Mouse (Mus musculus): ENCODE measurements at regions not wholly inside any gene's neighbourhood (a gene's known extent, or its start where the extent isn't known, plus 50 kb on each side); places are given as distances from the start of the nearest gene placed in this dataset.

DNA sequence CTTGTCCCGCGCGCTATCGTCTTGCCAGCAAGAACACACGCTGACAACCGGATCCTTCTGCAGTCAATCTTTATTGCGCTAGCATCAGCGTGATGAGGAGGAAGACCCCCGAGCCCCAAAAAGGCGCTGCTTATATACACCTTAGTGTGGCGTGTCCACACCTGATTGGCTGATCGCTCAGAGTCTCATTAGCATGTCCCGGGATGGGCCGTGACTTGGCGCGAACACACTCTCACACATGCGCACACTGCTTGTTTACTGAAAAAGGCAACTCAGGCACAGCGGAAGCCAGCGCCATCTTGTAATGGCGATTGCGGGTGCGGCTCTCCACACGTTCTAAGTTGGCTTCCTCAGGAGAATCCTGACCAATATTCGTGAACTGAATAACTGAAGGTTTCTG is 111.5 kb downstream of the Tsen15 start:
- H3K27ac ChIP-seq (replicated peaks) = no peak overlapping the region
- H3K4me3 ChIP-seq = no peak overlapping the region
- 0 out of 2 replicates have a peak, but pooled peaks cover 3% of the 10 kb centered on the region for H3K4me1 ChIP-seq
- 96% methylated on average over 24 of the region's 24 CpGs for WGBS
- peaks cover 3% of the 10 kb centered on the region for H3K9me3 ChIP-seq
- no peaks in the 10 kb centered on the region for H3K27me3 ChIP-seq (replicated peaks)
- no peak overlapping the region for H3K4me2 ChIP-seq
- H3K36me3 ChIP-seq = no peaks in the 10 kb centered on the region
- H3K9ac ChIP-seq = no peak overlapping the region
- ATAC-seq (ENCODE audit: extremely low read depth, insufficient number of reproducible peaks, low FRiP score, low TSS enrichment) = no peak

DNA sequence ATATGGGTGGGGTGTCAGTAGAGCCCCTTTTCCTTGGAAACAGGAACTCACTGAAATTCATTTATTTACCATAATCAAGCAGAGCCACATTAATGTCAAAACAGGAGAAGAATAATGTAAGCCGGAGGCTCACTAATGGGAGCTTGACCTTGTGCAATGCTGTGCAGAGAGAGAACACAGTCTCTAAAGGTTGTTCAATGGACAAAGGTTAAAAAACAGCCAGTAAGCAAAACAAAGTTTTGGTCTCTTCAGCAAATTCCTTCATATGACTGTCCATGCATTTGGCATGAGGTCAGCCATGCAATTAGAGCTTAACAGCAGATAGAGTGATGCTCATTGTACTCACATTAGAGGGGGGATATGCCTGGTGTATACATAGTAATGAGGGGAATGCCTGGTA is 113.1 kb downstream of the Tsen15 start:
- no peaks in the 10 kb centered on the region for H3K36me3 ChIP-seq
- H3K27ac ChIP-seq (replicated peaks) = no peak overlapping the region
- no peak for ATAC-seq (ENCODE audit: extremely low read depth, insufficient number of reproducible peaks, low FRiP score, low TSS enrichment)
- no peak overlapping the region for H3K4me3 ChIP-seq
- H3K4me2 ChIP-seq = no peak overlapping the region
- 0 out of 2 replicates have a peak, but pooled peaks cover 3% of the 10 kb centered on the region for H3K4me1 ChIP-seq
- no peaks in the 10 kb centered on the region for H3K27me3 ChIP-seq (replicated peaks)
- no peak overlapping the region for H3K9ac ChIP-seq
- WGBS = 76% methylated on average over 1 of the region's 1 CpGs
- no peaks in the 10 kb centered on the region for H3K9me3 ChIP-seq

- Histone ChIP-seq H3K27me3 (replicated peaks) (no peaks in the 10 kb centered on the region), H3K27ac (replicated peaks) (no peak overlapping the region), H3K4me3 (no peak overlapping the region), H3K4me1 (0 out of 2 replicates have a peak, but pooled peaks cover 3% of the 10 kb centered on the region), H3K9ac (no peak overlapping the region), H3K36me3 (no peaks in the 10 kb centered on the region), H3K4me2 (no peak overlapping the region), H3K9me3 (no peaks in the 10 kb centered on the region)
- ATAC-seq (ENCODE audit: extremely low read depth, insufficient number of reproducible peaks, low FRiP score, low TSS enrichment) = no peak
- WGBS = 55% methylated on average over 10 of the region's 10 CpGs
Measured at GRCm38 (mm10) chr1:152269936-152270702, 116.4 kb downstream of the Tsen15 start.

DNA sequence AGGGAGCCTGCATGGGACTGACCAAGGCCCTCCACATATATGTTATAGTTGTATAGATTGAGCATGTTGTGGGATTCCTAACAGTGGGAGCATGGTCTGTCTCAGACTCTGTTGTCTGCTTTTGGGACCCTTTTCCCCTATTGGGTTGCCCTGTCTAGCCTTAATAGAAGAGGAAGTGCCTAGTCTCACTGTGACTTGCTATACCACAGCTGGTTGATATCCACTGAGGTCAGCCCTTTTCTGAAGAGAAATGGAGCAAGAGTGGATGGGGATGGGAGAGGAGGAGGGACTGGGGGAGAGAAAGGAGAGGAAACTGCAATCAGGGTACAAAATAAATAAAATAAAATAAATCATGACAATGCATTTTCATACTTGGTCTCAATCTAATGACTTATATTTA is 120.1 kb downstream of the Tsen15 start:
- Histone ChIP-seq H3K4me3 (no peak overlapping the region), H3K27me3 (replicated peaks) (no peaks in the 10 kb centered on the region), H3K4me2 (no peak overlapping the region), H3K4me1 (0 out of 2 replicates have a peak, but pooled peaks cover 3% of the 10 kb centered on the region), H3K27ac (replicated peaks) (no peak overlapping the region), H3K9me3 (no peaks in the 10 kb centered on the region), H3K9ac (no peak overlapping the region), H3K36me3 (no peaks in the 10 kb centered on the region)
- ATAC-seq (ENCODE audit: extremely low read depth, insufficient number of reproducible peaks, low FRiP score, low TSS enrichment) = no peak

- no peaks in the 10 kb centered on the region for H3K27me3 ChIP-seq (replicated peaks)
- H3K4me1 ChIP-seq = no peaks in the 10 kb centered on the region
- no peak overlapping the region for H3K27ac ChIP-seq (replicated peaks)
- WGBS = 80% methylated on average over 6 of the region's 6 CpGs
- no peak for ATAC-seq (ENCODE audit: extremely low read depth, insufficient number of reproducible peaks, low FRiP score, low TSS enrichment)
- H3K4me2 ChIP-seq = no peak overlapping the region
- no peak overlapping the region for H3K4me3 ChIP-seq
- no peak overlapping the region for H3K9ac ChIP-seq
- H3K36me3 ChIP-seq = no peaks in the 10 kb centered on the region
- H3K9me3 ChIP-seq = no peaks in the 10 kb centered on the region
Measured at GRCm38 (mm10) chr1:152264981-152265380, 121.5 kb downstream of the Tsen15 start.

DNA sequence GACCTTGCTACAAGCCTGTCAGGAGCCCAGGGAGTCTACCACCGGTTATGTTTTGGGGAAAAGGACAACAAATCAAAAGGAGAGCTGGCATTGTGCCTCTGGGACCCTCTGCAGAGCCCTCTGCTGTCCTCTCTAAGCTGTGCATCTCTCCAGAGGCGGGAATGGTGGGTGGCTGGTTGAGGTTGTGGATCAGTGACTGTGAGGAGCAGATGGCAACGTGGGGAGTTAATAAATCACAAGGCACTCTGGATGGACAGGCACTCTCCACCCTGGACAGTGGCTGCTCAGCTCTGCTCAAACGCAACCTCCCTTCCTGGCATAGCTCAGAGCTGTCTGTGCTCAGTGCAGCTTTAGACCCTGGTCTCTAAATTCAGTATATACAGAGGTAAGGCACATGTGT is 125.0 kb downstream of the Tsen15 start:
- Histone ChIP-seq H3K36me3 (no peaks in the 10 kb centered on the region), H3K9me3 (no peaks in the 10 kb centered on the region), H3K4me2 (no peak overlapping the region), H3K9ac (no peak overlapping the region), H3K27ac (replicated peaks) (no peak overlapping the region), H3K27me3 (replicated peaks) (no peaks in the 10 kb centered on the region), H3K4me1 (no peaks in the 10 kb centered on the region), H3K4me3 (no peak overlapping the region)
- 33% methylated on average over 4 of the region's 4 CpGs for WGBS
- ATAC-seq (ENCODE audit: extremely low read depth, insufficient number of reproducible peaks, low FRiP score, low TSS enrichment) = no peak

DNA sequence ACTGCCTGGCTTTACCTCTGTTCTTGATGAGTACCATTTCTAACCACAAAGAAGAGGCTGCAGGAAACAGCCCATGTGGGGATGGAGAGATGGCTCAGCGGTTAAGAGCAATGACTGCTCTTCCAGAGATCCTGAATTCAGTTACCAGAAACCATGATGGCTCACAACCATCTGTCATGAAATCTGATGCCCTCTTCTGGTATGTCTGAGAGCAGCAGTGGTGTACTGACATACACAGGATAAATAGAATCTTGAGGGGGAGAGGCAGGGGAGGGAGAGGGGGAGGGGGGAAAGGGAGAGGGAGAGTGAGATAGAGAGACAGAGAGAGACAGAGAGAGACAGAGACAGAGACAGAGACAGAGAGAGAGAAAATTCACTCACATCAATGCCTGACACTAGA is 125.5 kb downstream of the Tsen15 start:
- Histone ChIP-seq H3K9me3 (no peaks in the 10 kb centered on the region), H3K9ac (no peak overlapping the region), H3K27ac (replicated peaks) (no peak overlapping the region), H3K4me2 (no peak overlapping the region), H3K36me3 (no peaks in the 10 kb centered on the region), H3K4me3 (no peak overlapping the region), H3K27me3 (replicated peaks) (no peaks in the 10 kb centered on the region), H3K4me1 (no peaks in the 10 kb centered on the region)
- 94% methylated on average over 1 of the region's 1 CpGs for WGBS
- no peak for ATAC-seq (ENCODE audit: extremely low read depth, insufficient number of reproducible peaks, low FRiP score, low TSS enrichment)

DNA sequence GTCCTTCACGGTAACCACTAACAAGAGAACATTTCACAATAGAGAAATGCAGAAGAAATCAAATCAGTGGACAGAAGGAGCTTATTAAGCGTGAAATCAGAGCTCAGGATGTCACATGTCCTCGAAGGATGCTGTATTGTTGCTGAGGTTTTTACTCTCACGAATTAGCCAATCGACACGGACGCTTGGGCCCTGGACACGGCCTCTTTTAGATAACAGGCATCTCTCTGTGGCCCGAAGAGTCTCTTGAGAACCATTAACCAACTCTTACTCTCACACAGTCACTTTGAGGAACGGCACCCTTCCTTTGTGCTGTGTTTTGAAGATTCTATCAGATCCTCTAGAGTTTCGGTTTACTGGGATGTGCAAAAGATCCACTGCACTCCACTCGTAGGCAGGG is 128.2 kb downstream of the Tsen15 start:
- H3K9me3 ChIP-seq = no peaks in the 10 kb centered on the region
- WGBS = 65% methylated on average over 12 of the region's 12 CpGs

DNA sequence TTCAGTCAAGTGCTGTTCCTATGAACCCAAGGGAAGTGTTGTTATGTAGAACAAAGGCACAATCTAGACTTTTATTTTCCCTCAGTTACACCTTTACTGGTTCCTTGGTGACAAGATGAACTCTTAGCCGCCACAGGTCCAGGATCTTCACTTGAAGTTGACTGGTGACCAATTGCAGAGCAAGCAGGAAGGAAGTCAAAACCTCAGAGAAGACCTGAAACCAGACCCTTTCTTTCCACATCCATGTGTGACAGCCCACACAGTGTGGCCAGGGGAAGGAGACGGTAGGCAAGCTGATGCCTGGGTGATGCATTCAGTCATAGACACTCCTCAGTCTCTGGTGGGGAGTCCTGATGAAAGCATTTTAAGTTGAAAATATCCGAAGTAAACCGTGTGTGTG is 132.6 kb downstream of the Tsen15 start:
- no peak overlapping the region for H3K27ac ChIP-seq (replicated peaks)
- H3K4me1 ChIP-seq = no peaks in the 10 kb centered on the region
- no peak for ATAC-seq (ENCODE audit: extremely low read depth, insufficient number of reproducible peaks, low FRiP score, low TSS enrichment)
- no peaks in the 10 kb centered on the region for H3K36me3 ChIP-seq
- H3K9ac ChIP-seq = no peak overlapping the region
- 67% methylated on average over 4 of the region's 4 CpGs for WGBS
- no peaks in the 10 kb centered on the region for H3K9me3 ChIP-seq
- no peak overlapping the region for H3K4me3 ChIP-seq
- no peaks in the 10 kb centered on the region for H3K27me3 ChIP-seq (replicated peaks)
- no peak overlapping the region for H3K4me2 ChIP-seq

More for the DNA sequence above, 128.2 kb downstream of the Tsen15 start:
- Histone ChIP-seq H3K4me1 (no peaks in the 10 kb centered on the region), H3K27ac (replicated peaks) (no peak overlapping the region), H3K4me2 (no peak overlapping the region), H3K27me3 (replicated peaks) (no peaks in the 10 kb centered on the region), H3K4me3 (no peak overlapping the region), H3K9ac (no peak overlapping the region), H3K36me3 (no peaks in the 10 kb centered on the region)
- no peak for ATAC-seq (ENCODE audit: extremely low read depth, insufficient number of reproducible peaks, low FRiP score, low TSS enrichment)

DNA sequence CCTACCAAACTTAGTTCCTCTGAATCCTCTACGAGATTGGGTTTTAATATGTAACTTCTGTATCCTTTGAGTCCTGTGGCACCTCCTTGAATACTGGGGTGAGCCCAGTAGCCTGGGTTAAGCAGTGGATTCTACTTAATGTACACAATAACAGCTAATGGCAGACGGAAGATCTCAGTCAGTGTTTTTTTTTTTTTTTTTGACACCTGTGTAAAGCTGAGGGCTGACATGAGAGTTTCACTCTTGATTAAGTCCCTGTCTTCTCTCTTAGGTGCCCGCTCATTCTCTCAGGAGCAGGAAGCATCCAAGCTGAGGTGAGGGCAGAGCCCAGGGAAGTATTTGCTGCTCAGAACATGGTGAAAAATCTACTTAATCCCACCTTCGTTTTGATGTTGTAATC is 133.0 kb downstream of the Tsen15 start:
- Histone ChIP-seq H3K9me3 (no peaks in the 10 kb centered on the region), H3K4me1 (no peaks in the 10 kb centered on the region), H3K9ac (no peak overlapping the region), H3K27me3 (replicated peaks) (no peaks in the 10 kb centered on the region), H3K36me3 (no peaks in the 10 kb centered on the region), H3K4me3 (no peak overlapping the region), H3K27ac (replicated peaks) (no peak overlapping the region), H3K4me2 (no peak overlapping the region)
- no peak for ATAC-seq (ENCODE audit: extremely low read depth, insufficient number of reproducible peaks, low FRiP score, low TSS enrichment)
- 71% methylated on average over 4 of the region's 4 CpGs for WGBS

DNA sequence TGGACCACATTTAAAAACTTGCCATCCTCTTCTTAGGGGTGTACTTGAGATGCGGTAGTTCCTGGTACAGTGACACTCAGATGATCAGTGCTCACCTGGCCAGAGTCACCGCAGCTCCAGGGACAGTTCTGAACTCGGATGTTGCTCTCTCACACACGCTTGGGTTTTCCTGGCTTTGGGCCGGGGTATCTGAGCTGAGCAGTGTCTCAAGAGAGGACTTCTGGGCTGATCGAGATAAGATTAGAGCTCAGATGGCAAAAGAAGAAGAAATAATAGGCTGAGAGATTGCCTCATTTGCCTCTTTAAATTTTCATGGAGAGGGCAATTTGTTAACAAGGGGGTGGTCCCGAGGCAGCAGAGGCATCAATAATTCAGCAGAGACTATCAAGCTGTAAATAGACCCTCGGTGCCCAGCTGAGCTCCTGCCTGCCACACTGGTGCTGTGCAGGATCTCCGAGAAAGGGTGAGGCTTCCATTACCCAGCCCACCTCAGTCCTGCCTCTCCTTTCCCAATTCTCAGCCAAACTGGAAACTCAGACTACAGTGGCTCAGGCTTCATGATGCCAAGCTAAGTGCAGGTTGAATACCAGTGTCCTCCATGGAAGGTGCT is 133.7 kb downstream of the Tsen15 start:
- 61% methylated on average over 9 of the region's 9 CpGs for WGBS
- Histone ChIP-seq H3K27ac (replicated peaks) (no peak overlapping the region), H3K9me3 (no peaks in the 10 kb centered on the region), H3K4me1 (no peaks in the 10 kb centered on the region), H3K4me3 (no peak overlapping the region), H3K36me3 (no peaks in the 10 kb centered on the region), H3K27me3 (replicated peaks) (no peaks in the 10 kb centered on the region), H3K4me2 (no peak overlapping the region), H3K9ac (no peak overlapping the region)
- ATAC-seq (ENCODE audit: extremely low read depth, insufficient number of reproducible peaks, low FRiP score, low TSS enrichment) = no peak

- no peak for ATAC-seq (ENCODE audit: extremely low read depth, insufficient number of reproducible peaks, low FRiP score, low TSS enrichment)
- Histone ChIP-seq H3K27ac (replicated peaks) (no peak overlapping the region), H3K36me3 (no peaks in the 10 kb centered on the region), H3K9me3 (no peaks in the 10 kb centered on the region), H3K27me3 (replicated peaks) (no peaks in the 10 kb centered on the region), H3K4me1 (no peaks in the 10 kb centered on the region), H3K4me2 (no peak overlapping the region), H3K4me3 (no peak overlapping the region), H3K9ac (no peak overlapping the region)
- 86% methylated on average over 9 of the region's 9 CpGs for WGBS
Measured at GRCm38 (mm10) chr1:152241026-152241425, 145.5 kb downstream of the Tsen15 start.
